Mouse (Mus musculus) layer of hippocampus, adult 8-10 months (tissue): ENCODE measurements around the gene Pdia2. TPM values are rescaled to one million over a fixed set of nuclear protein-coding genes. Genes with fewer than 3 reads are reported as not detected.
"Not testable (repeated sequence)": the region's sequence is repeated elsewhere in the genome, so short reads cannot be mapped to it uniquely, and the experiment has no call there.

Experiments used
- DNase-seq, 2 experiments: peaks; one replicate each; pipeline ENCODE4 v3.0.0; 2022; ENCODE audit warnings: low spot score in 2 of 2
- total RNA-seq, 4 experiments: library from RNA; stranded (reverse); gene quantifications; 2 replicates each; pipeline ENCODE4 v1.2.4; 2022

The Pdia2 gene
- total RNA-seq, 4 experiments from 2014 or later, result 0.32 to 0.54 TPM; not detected in 2

DNA sequence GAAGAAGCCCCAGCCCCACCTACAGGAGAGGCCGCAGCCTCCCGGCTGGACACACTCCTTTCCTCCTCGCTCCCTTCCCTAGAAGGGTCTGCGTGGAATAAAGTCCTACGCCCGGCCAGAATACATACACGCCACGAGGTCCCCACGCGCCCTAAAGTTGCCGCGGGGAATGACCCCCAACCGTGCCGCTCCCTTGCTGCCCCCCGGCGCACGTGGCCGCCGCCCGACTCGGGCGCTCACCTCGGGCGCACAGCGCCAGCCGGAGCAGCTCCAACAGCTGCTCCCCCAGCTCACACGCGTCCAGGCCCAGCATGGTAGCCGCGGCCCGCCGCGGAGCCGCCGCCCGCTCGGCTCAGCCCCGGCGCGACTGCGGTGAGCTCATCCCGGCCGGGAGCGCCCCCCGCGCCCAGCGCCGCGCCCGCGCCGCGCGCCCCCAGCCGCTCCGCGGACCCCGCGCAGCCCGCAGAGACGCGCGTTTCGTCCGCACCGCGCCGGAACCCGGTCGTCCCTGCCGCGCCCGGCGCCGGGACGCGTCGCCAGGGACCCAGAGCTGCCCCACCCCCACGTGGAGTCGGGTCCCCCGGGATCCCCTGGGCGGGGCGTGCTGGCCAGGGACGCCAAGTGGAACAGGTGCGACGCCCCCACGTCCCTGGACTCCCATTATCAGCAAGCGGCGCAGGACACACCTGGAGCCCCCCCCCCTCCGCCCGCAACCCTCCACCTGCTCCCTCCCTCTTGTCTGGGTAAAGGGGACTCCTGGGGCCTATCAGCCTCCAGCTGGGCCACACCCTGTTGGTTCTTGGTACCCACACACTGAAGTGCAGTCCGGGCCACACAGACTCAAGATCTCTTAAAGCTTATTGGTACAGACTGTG is 2.2 kb upstream of the Pdia2 start:
- no peak for DNase-seq

DNA sequence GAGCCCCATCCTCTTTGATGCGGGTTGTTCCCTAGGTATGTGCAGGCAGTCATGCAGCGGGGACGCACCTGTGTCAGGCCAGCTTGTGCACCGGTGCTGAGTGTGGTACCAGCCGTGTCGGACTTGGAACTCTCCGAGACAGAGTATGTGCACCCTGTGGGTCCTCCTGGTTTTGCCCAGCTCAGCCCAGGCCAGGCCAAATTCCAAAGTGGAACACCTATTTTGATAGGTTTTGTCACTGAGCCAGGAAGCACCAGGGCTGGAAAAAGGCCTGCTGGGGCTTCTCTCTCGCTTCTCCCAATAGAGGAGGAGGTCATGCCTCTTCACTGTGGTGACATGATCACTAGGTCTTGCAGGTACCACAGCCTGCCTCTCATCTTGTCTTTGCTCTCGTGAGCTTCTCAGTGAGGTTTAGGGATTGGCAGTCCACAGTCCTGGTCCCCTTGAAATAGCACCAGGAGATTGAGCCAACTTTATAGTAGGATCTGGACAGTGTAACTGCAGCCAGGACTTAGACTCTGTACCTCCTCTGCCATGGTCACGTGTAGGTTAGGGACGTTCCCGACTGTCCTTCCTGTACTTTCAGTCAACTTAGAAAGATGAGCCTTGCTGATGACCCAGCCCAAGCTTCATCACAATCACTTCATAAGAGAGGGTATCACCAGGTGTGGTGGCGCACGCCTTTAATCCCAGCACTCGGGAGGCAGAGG is 6.3 kb downstream of the Pdia2 start:
- no peak for DNase-seq

DNA sequence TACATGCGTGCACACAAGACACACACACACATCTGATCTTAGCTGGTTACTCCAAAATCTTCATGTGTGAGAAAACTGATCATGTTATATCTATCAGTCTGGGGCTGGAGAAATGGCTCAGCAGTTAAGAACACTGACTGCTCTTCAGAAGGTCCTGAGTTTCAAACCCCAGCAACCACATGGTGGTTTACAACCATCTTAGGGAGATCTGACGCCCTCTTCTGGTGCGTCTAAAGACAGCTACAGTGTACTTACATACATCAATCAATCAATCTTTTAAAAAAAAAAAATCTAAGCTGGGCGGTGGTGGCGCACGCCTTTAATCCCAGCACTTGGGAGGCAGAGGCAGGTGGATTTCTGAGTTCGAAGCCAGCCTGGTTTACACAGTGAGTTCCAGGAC is 7.4 kb downstream of the Pdia2 start:
- not testable (repeated sequence) for DNase-seq

DNA sequence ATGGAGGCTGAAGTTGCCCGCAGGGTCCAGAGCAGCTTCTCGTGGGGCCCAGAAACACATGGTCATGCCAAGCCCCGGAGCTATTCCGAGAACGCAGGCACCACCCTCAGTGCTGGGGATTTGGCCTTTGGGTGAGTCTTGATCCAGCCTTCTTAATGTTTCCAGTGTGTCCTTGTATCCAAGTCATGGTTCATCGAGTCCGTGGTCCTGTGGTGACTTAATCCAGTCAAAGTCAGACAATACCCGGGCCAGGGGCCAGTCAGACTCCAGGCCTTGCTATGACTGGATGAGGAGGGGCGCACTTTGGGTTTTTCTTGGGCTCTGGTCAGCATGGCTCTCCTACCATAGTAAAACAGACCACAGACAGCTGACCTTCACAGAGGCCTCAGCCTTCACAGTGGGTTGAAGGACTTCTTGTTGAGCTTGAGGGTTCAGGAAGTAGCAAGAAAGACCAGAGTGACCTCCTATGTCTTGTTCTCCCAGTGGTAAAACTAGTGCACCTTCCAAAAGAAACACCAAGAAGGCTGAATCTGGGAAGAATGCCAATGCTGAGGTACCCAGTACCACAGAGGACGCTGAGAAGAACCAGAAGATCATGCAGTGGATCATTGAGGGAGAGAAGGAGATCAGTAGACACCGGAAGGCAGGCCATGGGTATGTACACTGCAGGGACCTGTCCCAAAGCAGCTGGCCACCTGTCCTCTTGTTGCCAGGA is 10.6 kb downstream of the Pdia2 start:
- no peak for DNase-seq

DNA sequence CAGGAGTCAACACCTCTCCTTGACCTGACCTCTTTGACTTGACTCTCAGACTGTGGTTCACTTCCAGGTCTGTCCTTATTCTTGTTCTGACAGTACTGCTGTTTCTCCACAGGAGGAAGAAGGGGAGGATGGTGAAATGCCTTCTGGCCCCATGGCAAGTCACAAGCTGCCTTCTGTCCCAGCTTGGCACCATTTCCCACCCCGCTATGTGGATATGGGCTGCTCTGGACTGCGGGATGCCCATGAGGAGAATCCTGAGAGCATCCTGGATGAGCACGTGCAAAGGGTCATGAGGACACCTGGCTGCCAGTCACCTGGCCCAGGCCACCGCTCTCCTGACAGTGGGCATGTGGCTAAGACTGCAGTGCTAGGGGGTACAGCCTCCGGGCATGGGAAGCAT is 11.3 kb downstream of the Pdia2 start:
- DNase-seq, result no peak

DNA sequence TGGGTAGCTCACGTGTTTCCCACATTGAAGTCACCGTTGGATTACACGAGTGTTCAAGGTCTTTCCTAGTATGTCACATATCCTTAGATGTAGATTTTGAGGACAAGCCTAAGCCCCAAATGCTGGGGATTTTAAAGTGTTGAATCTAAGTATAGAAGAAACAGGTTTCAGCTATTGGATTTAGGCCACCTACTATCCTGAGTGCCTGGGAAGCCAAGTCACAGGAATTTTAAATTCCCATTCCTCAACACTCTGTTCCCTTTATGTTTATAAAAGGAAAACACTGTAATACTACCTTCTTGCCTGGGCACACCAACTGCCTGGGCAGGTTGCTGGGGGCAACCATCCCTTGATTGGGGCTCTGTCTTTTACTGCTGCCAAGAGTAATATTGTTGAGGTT is 17.7 kb downstream of the Pdia2 start:
- DNase-seq, result no peak

DNA sequence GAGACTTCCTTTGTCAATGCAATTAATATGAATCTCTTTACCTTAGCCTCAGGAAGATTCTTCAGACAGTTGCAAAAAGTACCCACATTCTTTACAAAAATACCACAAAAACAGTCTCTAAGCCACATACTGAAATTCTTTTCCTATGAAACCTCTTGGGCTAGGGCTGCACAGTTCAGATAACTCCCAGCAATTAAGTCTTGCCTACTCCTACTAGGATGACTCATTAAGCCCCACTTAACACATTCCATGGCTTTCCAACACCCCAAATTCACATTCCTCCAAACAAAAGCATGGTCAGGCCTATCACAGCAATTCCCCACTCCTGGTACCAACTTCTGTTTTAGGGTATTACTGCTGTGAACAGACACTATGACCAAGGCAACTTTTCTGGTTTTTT is 20.3 kb downstream of the Pdia2 start:
- DNase-seq, result no peak

DNA sequence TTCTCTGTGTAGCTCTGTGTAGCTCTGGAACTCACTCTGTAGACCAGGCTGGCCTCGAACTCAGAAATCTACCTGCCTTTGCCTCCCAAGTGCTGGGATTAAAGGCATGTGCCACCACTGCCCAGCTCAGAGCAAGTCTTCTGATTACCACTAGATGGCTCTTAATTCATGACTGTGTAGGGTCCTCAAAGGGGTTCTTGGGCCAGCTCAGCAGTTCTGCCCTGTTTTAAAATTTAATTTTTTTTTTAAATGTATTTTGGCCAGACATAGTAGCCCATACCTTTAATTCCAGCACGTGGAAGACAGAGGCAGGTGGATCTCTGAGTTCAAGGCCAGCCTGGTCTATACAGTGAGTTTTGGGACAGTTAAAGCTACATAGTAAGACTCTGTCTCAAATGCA is 23.6 kb downstream of the Pdia2 start:
- not testable (repeated sequence) for DNase-seq

DNA sequence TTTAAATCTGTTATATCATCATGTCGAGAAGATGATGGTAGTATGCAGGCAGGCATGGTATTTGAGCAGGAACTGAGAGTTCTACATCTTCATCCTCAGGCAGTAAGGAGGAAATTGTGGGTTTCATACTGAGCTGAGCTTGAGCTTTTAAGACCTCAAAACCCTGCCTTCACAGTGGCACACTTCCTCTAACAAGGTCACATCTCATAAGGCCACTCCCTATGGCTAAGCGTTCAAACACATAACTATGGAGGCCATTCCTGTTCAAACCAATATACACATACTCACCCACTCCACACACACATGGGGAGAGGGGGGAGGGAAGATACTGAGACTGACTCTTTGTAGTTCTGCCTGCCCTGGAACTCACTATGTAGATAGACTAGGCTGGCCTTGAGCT is 30.8 kb downstream of the Pdia2 start:
- no peak for DNase-seq

DNA sequence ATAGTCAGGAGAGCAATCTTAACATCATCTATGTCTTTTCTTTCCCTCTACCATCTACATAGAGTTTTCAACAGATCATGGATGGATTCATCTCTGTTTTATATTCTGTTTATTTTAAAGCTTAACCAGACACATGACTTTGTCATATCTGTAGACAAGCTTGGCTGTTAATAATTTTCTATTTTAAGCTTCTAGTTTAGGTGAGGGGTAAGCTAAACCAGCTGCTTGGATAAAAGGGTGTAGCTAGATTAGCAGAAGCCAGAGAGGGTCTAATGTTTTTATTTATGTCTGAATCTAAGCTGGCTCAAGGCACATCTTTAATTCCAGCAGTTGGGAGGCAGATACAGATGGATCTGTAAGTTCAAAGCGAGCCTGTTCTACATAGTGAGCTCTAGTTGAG is 36.2 kb downstream of the Pdia2 start:
- DNase-seq, result no peak

DNA sequence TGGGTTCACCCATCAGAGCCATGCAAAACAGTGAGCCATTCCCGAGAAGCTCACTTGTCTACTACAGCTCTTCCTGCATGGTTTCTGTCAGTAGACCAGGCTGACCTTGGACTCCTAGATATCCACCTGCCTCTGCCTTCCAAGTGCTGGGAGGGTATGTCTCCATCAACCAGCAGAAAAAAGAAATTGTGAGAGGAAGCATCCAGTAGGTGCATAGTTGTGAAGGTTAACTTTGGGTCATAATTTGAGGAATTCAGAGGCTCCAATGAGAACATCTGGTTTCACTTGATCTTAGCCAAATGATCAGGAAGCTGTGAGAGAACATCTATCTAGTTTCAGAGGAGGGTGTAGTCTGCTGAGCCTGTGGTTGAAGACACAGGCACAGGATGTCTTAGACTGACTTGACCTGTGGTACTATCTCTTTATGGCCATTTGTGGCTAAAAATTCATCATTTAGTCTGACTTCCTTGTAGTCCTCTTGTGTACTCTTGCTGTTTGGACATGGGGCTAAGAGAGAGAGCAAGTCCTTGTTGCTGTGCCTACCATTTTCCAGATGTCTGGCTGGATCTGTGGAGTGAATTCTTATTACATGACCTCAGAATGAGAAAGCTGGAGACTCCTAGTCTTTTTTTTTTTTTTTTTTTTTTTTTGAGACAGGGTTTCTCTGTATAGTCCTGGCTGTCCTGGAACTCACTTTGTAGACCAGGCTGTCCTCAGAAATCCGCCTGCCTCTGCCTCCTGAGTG is 46.8 kb downstream of the Pdia2 start:
- no peak for DNase-seq

DNA sequence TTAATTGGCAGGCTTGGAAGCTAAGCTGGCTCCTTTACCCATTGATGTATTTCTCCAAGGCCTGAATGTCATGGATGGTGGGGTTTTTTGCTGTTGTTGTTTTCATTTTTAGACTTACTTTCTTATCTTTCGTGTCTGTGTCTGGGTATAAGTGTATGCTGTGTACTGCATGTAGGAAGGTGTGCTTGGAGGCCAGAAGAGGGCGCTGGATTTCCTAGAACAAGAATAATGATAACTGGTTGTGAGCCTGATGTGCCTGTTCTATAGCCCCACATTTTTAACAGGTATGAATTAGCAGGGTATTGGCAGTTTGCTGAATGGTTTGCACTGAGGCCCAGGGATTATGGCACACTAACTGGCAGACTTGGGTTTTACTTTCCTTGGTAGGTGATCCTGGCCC is 49.8 kb downstream of the Pdia2 start:
- no peak for DNase-seq

Other genes starting within 250 kb of the Pdia2 start
- 1 to 10 TPM in 1 of 4 experiments, under 1 TPM in 3; 0.77 to 1.2 (median 0.88) TPM for gene A930017K11Rik, start 246.5 kb downstream of the Pdia2 start, total RNA-seq
- gene Capn15, start 213.3 kb downstream of the Pdia2 start, total RNA-seq, result 10 to 100 TPM; 45.4 to 61.2 (median 53.8) TPM
- gene Rab11fip3, start 129.5 kb downstream of the Pdia2 start, total RNA-seq, result 100 to 1,000 TPM in 3 of 4 experiments, 10 to 100 TPM in 1; 96.5 to 113 (median 102) TPM
- 10 to 100 TPM; 27.6 to 31.2 (median 29.7) TPM for gene Decr2, start 108.8 kb downstream of the Pdia2 start, total RNA-seq
- gene Nme4, start 103.5 kb downstream of the Pdia2 start, total RNA-seq, result 1 to 10 TPM; 5.1 to 6.3 (median 5.4) TPM
- gene Tmem8, start 85.8 kb downstream of the Pdia2 start, total RNA-seq, result 10 to 100 TPM; 13.8 to 16.2 (median 15.5) TPM
- 10 to 100 TPM; 58.1 to 71.4 (median 62.0) TPM for gene Mrpl28, start 75.6 kb downstream of the Pdia2 start, total RNA-seq
- 10 to 100 TPM; 26.7 to 31.1 (median 29.5) TPM for gene Axin1, start 60.4 kb downstream of the Pdia2 start, total RNA-seq
- 10 to 100 TPM; 45.4 to 61.8 (median 55.1) TPM for gene Rgs11, start 3.9 kb upstream of the Pdia2 start, total RNA-seq
- gene Arhgdig, start 8.7 kb upstream of the Pdia2 start, total RNA-seq, result 10 to 100 TPM; 59.6 to 69.7 (median 67.6) TPM
- 10 to 100 TPM; 19.4 to 25.6 (median 21.6) TPM for gene Fam234a, start 45.2 kb upstream of the Pdia2 start, total RNA-seq
- gene Luc7l, start 53.8 kb upstream of the Pdia2 start, total RNA-seq, result 10 to 100 TPM; 70.6 to 97.4 (median 89.0) TPM
- gene Neurl1b, start 215.7 kb upstream of the Pdia2 start, total RNA-seq, result 10 to 100 TPM; 61.3 to 87.0 (median 69.3) TPM